ENCODE assay signal across 9 mouse cellular contexts in genomic region chr12:8326825-8327674, GRCm38 (mm10). TPM values are rescaled to one million over a fixed set of nuclear protein-coding genes. Genes with fewer than 3 reads are reported as not detected.
A peak's percentile ranks its signal among the peaks of the same experiment; 100 is the strongest.
DNase-seq lines count a peak whose midpoint lies in the region; ATAC-seq and TF ChIP-seq lines count a peak whose summit lies in the region.
"Had no signal": no experiment of that assay in that cellular context is flagged by ENCODE, and none has a peak within 500 bp of the region (broad histone marks: within the 10 kb centered on the region; RNA-seq: fewer than 3 reads in every experiment).

No protein-coding gene starts in this region.

- TF ChIP-seq POLR2A in CH12.LX (IDR thresholded peaks at IDR 0.05; ENCODE audit: low read depth, low read length), result no peak

- no peak overlapping the region; the same call in 1 of the 2 replicates for H3K9ac ChIP-seq in CH12.LX (ENCODE audit: insufficient read depth, low read depth)
- peak overlapping the region; percentile 56 for H3K9ac ChIP-seq in forebrain, embryonic 13.5 days
- H3K9ac ChIP-seq in liver, embryonic 15.5 days, result no peak overlapping the region
- H3K9ac ChIP-seq in neural tube, embryonic 13.5 days, result peak overlapping the region; percentile 66

- H3K27ac ChIP-seq in CH12.LX (ENCODE audit: insufficient read depth, low read depth), result no peak overlapping the region
- peak overlapping the region; percentile 69 for H3K27ac ChIP-seq in forebrain, embryonic 13.5 days
- no peak overlapping the region for H3K27ac ChIP-seq in liver, embryonic 15.5 days (replicated peaks)
- peak overlapping the region; percentile 83 for H3K27ac ChIP-seq in neural tube, embryonic 13.5 days (replicated peaks)
- H3K27ac ChIP-seq: macrophage had no signal

- TF ChIP-seq RAD21 in CH12.LX (IDR thresholded peaks at IDR 0.05; ENCODE audit: low read depth, low read length), result peak; percentile 98

- DNase-seq in CH12.LX (ENCODE audit: extremely low read depth), result peak; percentile 89
- DNase-seq in c-Kit-positive CD71-positive TER-119-negative erythroid progenitor cells, embryonic 14.5 days (ENCODE audit: low read depth), result peak; percentile 68
- DNase-seq in heart, postnatal 10 days, result peak; percentile 95 to 98
- peak; percentile 96 for DNase-seq in kidney, postnatal 4 days
- DNase-seq in telencephalon, adult 2 months (ENCODE audit: low read depth, low spot score), result peak; percentile 80

- intact Hi-C loops in heart, postnatal 10 days (cut with DNase I), result loop anchor here (1.0 to 10.0 kb wide), 5 partner anchors 118 to 698 kb away; partner anchors contain the start of gene Ttc32

- H3K36me3 ChIP-seq in CH12.LX (replicated peaks in 1 of 2; ENCODE audit: control insufficient read depth in 1 of 2, insufficient read depth in 1 of 2, low read length in 1 of 2), result peaks cover 29 to 93% of the 10 kb centered on the region in 2 experiments
- peaks cover 24% of the 10 kb centered on the region; the same call in 1 of the 2 replicates for H3K36me3 ChIP-seq in forebrain, embryonic 13.5 days (ENCODE audit: poor library complexity, severe bottlenecking)
- peaks cover 7% of the 10 kb centered on the region; the same call in 1 of the 2 replicates for H3K36me3 ChIP-seq in liver, embryonic 15.5 days (replicated peaks)
- H3K36me3 ChIP-seq in neural tube, embryonic 13.5 days, result peaks cover 29% of the 10 kb centered on the region

- WGBS in forebrain, embryonic 13.5 days, result 16% methylated on average over 17 of the region's 17 CpGs
- WGBS in liver, embryonic 15.5 days (ENCODE audit: insufficient replicate concordance), result 32% methylated on average over 17 of the region's 17 CpGs
- 21% methylated on average over 17 of the region's 17 CpGs for WGBS in neural tube, embryonic 13.5 days

- peak; percentile 49 to 99; a peak in 3 of 4 replicates for TF ChIP-seq CTCF in CH12.LX (conservative IDR thresholded peaks at IDR 0.05 in 1 of 2, IDR thresholded peaks at IDR 0.05 in 1 of 2; ENCODE audit: low read depth in 2 of 2, low read length in 2 of 2)

- H3K79me2 ChIP-seq in CH12.LX (replicated peaks; ENCODE audit: control insufficient read depth, extremely low read depth, insufficient read depth, poor library complexity, severe bottlenecking), result no peaks in the 10 kb centered on the region

- peaks cover 0 to 20% of the 10 kb centered on the region in 2 experiments; a peak in 2 of 4 replicates for H3K4me1 ChIP-seq in CH12.LX (ENCODE audit: control insufficient read depth in 1 of 2, insufficient read depth in 2 of 2)
- H3K4me1 ChIP-seq in forebrain, embryonic 13.5 days, result peaks cover 19% of the 10 kb centered on the region
- no peaks in the 10 kb centered on the region for H3K4me1 ChIP-seq in liver, embryonic 15.5 days (replicated peaks)
- H3K4me1 ChIP-seq in neural tube, embryonic 13.5 days (replicated peaks), result peaks cover 23% of the 10 kb centered on the region

- no peaks in the 10 kb centered on the region for H3K9me3 ChIP-seq in CH12.LX (replicated peaks; ENCODE audit: low read length)
- H3K9me3 ChIP-seq in forebrain, embryonic 13.5 days (replicated peaks), result no peaks in the 10 kb centered on the region
- no peaks in the 10 kb centered on the region for H3K9me3 ChIP-seq in liver, embryonic 15.5 days (replicated peaks)
- H3K9me3 ChIP-seq in neural tube, embryonic 13.5 days, result no peaks in the 10 kb centered on the region

- no peak for TF ChIP-seq EP300 in CH12.LX (IDR thresholded peaks at IDR 0.05; ENCODE audit: low read length)

- dilution Hi-C loops in CH12.LX (cut with MboI; ENCODE audit: extremely low pct_ligation_motif_present, extremely low pct_unique_long_range_greater_than_20kb, low sequenced_read_pairs), result no loop called here

- H3K4me2 ChIP-seq in CH12.LX (ENCODE audit: insufficient read depth, low read depth, poor library complexity, severe bottlenecking), result no peak overlapping the region
- peak overlapping the region; percentile 31 for H3K4me2 ChIP-seq in forebrain, embryonic 13.5 days
- no peak overlapping the region for H3K4me2 ChIP-seq in liver, embryonic 15.5 days
- H3K4me2 ChIP-seq in neural tube, embryonic 13.5 days, result peak overlapping the region; percentile 18; the same call in 1 of the 2 replicates

- no peaks in the 10 kb centered on the region for H3K27me3 ChIP-seq in CH12.LX (replicated peaks)
- H3K27me3 ChIP-seq in forebrain, embryonic 13.5 days, result no peaks in the 10 kb centered on the region
- no peaks in the 10 kb centered on the region for H3K27me3 ChIP-seq in liver, embryonic 15.5 days
- H3K27me3 ChIP-seq in neural tube, embryonic 13.5 days, result no peaks in the 10 kb centered on the region

- peak; percentile 94 for ATAC-seq in forebrain, embryonic 13.5 days
- peak; percentile 54 for ATAC-seq in liver, embryonic 15.5 days (ENCODE audit: insufficient read depth)
- ATAC-seq in neural tube, embryonic 13.5 days (ENCODE audit: low read depth), result peak; percentile 94

- in situ Hi-C loops in CH12.LX (cut with MboI; ENCODE audit: low pct_ligation_motif_present, low pct_unique_long_range_greater_than_20kb, low sequenced_read_pairs), result no loop called here

- no peak overlapping the region for H3K4me3 ChIP-seq in CH12.LX (replicated peaks in 1 of 3; ENCODE audit: low read depth in 2 of 3, low read length in 2 of 3, poor library complexity in 1 of 3)
- no peak overlapping the region for H3K4me3 ChIP-seq in forebrain, embryonic 13.5 days
- H3K4me3 ChIP-seq in liver, embryonic 15.5 days (replicated peaks), result no peak overlapping the region
- H3K4me3 ChIP-seq in neural tube, embryonic 13.5 days, result no peak overlapping the region

TF ChIP-seq in CH12.LX, 34 proteins besides CTCF, POLR2A, EP300 and RAD21:
- TF ChIP-seq TCF12 (IDR thresholded peaks at IDR 0.05; ENCODE audit: low read depth, low read length), result peak; percentile 24; the same call in 1 of the 2 replicates
- no peak for TF ChIP-seq USF2 (conservative IDR thresholded peaks at IDR 0.05; ENCODE audit: low read depth, low read length)
- TF ChIP-seq NELFE (IDR thresholded peaks at IDR 0.05; ENCODE audit: low read depth, low read length), result 0 out of 2 replicates have a peak, but pooled peaks have one; percentile 12
- TF ChIP-seq ZC3H11A (IDR thresholded peaks at IDR 0.05; ENCODE audit: low read depth, low read length), result peak; percentile 98
- peak; percentile 40; the same call in 1 of the 2 replicates for TF ChIP-seq ZNF384 (IDR thresholded peaks at IDR 0.05; ENCODE audit: low read depth, low read length)
- TF ChIP-seq MYC (IDR thresholded peaks at IDR 0.05; ENCODE audit: low read depth, low read length), result no peak
- peak; percentile 100 for TF ChIP-seq SMC3 (IDR thresholded peaks at IDR 0.05; ENCODE audit: low read depth, low read length)
- TF ChIP-seq IRF4 (IDR thresholded peaks at IDR 0.05; ENCODE audit: low read depth, low read length), result peak; percentile 49; the same call in 1 of the 2 replicates

RNA-seq across cellular contexts. Expression of gene Hs1bp3, which starts 13.8 kb away (rescaled TPM):
- total RNA-seq in CH12.LX (2012; rRNA removed) (4.0 and 4.7 TPM in 2 replicates), CH12.LX (2014; rRNA removed) (2.6 and 2.9 TPM in 2 replicates)
- 8.2 and 10.1 TPM in 2 replicates for polyA plus RNA-seq in CH12.LX (2012; ENCODE audit: insufficient read length, low read depth)
- polyA plus RNA-seq in forebrain, embryonic 13.5 days (2015; fragmentation: Nextera tagmentation; extraction: Ambion mirVana), result 8.9 and 10.1 TPM in 2 replicates
- 10 to 100 TPM; 11.3 to 15.1 TPM for total RNA-seq in heart, postnatal 10 days (2021)
- polyA plus RNA-seq in liver, embryonic 15.5 days (2015; fragmentation: Nextera tagmentation; extraction: Ambion mirVana), result 4.0 and 4.3 TPM in 2 replicates
- 10.6 and 11.3 TPM in 2 replicates for polyA plus RNA-seq in neural tube, embryonic 13.5 days (2015; fragmentation: Nextera tagmentation; extraction: Ambion mirVana)

RNA-seq across cellular contexts. Expression of gene Gdf7, which starts 25.3 kb away (rescaled TPM):
- not detected in 2 replicates for total RNA-seq in CH12.LX (2012; rRNA removed)
- total RNA-seq in CH12.LX (2014; rRNA removed), result not detected in 2 replicates
- not detected in 2 replicates for polyA plus RNA-seq in CH12.LX (2012; ENCODE audit: insufficient read length, low read depth)
- not detected in 2 replicates for polyA plus RNA-seq in forebrain, embryonic 13.5 days (2015; fragmentation: Nextera tagmentation; extraction: Ambion mirVana)
- total RNA-seq in heart, postnatal 10 days (2021), result under 1 TPM in 1 of 2 experiments, not detected in 1; 0.48 TPM
- not detected in 2 replicates for polyA plus RNA-seq in liver, embryonic 15.5 days (2015; fragmentation: Nextera tagmentation; extraction: Ambion mirVana)
- polyA plus RNA-seq in neural tube, embryonic 13.5 days (2015; fragmentation: Nextera tagmentation; extraction: Ambion mirVana), result 0.43 and 0.49 TPM in 2 replicates
- polyA plus RNA-seq: macrophage had no signal

Comparison
In these comparisons a context has a peak if more than half of its experiments do, and no peak if none do; other contexts are left out.
1. H3K27ac ChIP-seq: peak in forebrain, embryonic 13.5 days (single experiment) and neural tube, embryonic 13.5 days (single experiment); none in CH12.LX (single experiment) and liver, embryonic 15.5 days (single experiment).
2. H3K4me2 ChIP-seq: peak in forebrain, embryonic 13.5 days (single experiment) and neural tube, embryonic 13.5 days (single experiment); none in CH12.LX (single experiment) and liver, embryonic 15.5 days (single experiment).
3. H3K9ac ChIP-seq: peak in forebrain, embryonic 13.5 days (single experiment) and neural tube, embryonic 13.5 days (single experiment); none in CH12.LX (single experiment) and liver, embryonic 15.5 days (single experiment).
4. Peak in every context shown above with its lines, with median percentiles within 50 percentile points of each other: DNase-seq and ATAC-seq.